Mouse (Mus musculus) liver, adult 2 months (tissue): ENCODE data around the gene Tnfsf8.

Source experiments
- CTCF ChIP-seq: fragments of 200-500 bp; IDR thresholded peaks from 2 replicates; pipeline ENCODE4 v1.5.1; 2011; ENCODE audit warnings: low read depth, low read length, control low read depth
- POLR2A ChIP-seq: fragments of 200-500 bp; IDR thresholded peaks from 2 replicates; pipeline ENCODE4 v1.6.1; 2011; ENCODE audit warnings: low read length, control low read depth; ENCODE audit not compliant: insufficient read depth; ENCODE audit errors: extremely low read depth

- TF ChIP-seq CTCF (no peak), POLR2A (no peak)
Observed at GRCm38 (mm10) chr4:63899081-63899523, 38.0 kb upstream of the Tnfsf8 start.
